Mouse (Mus musculus): ENCODE results near the gene Ccl27a.
"Not testable (repeated sequence)": the region's sequence is repeated elsewhere in the genome, so short reads cannot be mapped to it uniquely, and the experiment has no call there.

The Ccl27a gene

GRCm38 (mm10) chr4:41774002-41774401, at the start of gene Ccl27a:
Gene Ccl27a, minus strand, starts transcription at chr4:41774247.
- DNase-seq, result peak; percentile 91

- not testable (repeated sequence) for DNase-seq
These were observed 9.2 kb upstream of the Ccl27a start for GRCm38 (mm10) chr4:41783197-41783596.

GRCm38 (mm10) chr4:41782711-41783110, 8.7 kb upstream of the Ccl27a start:
- DNase-seq, result not testable (repeated sequence)

DNA sequence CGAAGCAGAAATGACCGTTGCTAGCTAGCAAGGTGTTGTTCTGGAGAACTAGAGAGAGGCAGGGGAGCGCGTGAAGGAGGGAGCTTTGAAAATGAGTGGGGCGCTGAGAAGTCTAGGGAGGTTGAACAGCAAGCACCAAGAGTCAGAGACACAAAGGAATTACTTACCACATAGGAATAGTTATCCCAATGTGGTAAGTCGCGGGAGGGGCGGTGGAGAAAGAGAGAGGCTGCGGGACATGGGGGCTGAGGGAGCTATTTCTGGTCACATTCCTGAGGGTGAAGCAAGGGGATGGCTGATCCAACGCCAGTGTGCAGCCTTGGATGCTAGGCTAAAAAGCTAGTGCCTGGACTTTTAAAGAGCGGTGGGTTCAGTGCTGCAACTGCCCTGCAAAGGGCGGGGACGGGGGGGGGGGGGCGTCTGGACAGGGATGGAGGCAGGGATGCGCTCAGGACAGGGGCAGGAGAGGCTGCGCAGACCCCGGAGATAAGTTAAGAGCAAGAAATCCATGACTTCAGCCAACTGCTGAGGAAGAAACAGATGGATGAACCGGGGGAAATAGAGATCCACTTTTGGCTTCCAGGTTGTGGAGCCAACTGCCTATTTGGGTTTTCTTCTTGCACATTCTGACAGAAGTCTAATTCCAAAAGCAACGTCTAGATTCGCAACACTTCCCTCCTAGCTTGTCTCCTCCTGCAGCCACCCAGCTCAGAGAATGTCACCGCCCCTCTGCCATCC, 7.9 kb upstream of the Ccl27a start:
- DNase-seq, result not testable (repeated sequence)

DNA sequence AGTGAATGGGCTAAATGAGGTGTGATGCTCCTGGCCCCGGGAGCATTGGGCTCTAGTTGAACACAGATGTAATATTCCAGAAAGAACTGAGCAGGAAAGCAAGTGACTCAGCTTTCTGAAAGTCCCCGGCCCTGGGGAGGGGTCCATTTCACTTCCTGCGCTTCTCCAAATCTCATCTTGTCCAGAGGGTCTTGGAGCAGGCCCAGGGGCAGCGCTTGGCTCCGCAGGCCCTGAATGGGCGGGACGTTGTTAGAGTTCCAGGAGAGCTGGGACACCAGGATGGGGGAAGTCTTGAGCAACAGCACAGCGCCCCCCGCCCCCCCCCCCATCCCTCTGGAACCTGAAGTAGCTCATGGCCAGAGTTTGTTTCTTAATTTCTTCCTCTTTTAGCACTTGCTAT, 7.2 kb upstream of the Ccl27a start:
- not testable (repeated sequence) for DNase-seq

GRCm38 (mm10) chr4:41775840-41776239, 1.8 kb upstream of the Ccl27a start:
- DNase-seq, result not testable (repeated sequence)

DNA sequence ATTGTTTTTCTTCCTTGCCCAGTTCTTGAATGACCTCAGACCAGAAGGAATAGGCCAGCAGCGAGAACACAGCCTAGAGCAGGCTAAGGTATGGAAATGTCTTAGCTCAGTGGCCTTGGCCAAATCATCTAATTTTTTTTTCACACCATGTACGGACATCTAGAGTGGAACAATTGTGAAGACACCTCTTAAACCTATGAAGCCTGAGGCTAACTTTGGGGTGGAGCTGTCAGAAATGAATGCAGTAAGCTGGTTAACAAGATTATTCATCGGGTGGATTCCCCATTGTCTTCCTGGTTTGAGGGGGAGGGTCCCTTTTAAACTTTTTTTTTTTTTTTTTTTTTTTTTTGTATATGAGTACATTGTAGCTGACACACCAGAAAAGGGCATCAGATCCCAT, 459 bp upstream of the Ccl27a start:
- DNase-seq, result not testable (repeated sequence)

DNA sequence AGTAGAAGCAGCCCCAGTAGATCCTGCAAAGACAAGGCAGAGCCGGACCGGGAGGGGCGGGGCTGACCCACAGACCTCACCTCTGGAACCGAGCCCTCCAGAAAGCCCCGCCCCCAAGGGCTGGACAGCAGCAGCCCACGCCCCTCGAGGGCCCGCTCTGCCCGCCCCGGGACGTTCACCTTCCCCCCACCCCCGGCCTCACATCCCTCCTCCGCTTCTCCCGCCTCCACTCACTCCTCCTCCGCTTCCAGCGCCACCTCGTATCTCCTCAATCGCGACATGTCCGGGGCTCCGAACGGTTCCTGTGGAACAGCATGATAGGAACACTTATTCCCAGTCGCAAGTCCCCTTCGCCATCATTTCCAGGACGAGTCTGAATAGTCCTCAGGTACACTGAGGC, 545 bp downstream of the Ccl27a start:
- DNase-seq, result peak; percentile 88

GRCm38 (mm10) chr4:41772946-41773345, 1.1 kb downstream of the Ccl27a start:
- peak; percentile 23 for DNase-seq

DNA sequence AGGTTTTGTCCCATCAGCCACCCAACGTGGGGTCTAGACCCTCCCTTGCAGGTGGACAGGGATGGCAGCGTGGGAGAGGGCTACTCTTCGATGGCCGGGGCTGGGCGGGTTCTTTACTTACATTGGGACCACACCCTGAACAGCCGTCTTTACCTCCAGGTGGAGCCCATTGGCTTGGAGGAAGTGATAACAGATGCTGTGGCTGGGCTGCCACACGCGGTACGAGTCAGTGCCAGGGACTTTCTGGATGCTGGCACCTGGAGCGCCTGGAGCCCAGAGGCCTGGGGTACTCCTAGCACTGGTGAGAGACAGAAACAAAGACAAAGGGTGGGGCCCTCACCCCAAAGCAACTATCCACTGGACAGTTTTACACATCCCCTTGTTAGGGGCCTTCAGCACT, 6.7 kb downstream of the Ccl27a start:
- DNase-seq, result not testable (repeated sequence)

GRCm38 (mm10) chr4:41763176-41763575, 10.9 kb downstream of the Ccl27a start:
- DNase-seq, result not testable (repeated sequence)

GRCm38 (mm10) chr4:41762688-41763114, 11.3 kb downstream of the Ccl27a start:
- DNase-seq, result peak; percentile 39

DNA sequence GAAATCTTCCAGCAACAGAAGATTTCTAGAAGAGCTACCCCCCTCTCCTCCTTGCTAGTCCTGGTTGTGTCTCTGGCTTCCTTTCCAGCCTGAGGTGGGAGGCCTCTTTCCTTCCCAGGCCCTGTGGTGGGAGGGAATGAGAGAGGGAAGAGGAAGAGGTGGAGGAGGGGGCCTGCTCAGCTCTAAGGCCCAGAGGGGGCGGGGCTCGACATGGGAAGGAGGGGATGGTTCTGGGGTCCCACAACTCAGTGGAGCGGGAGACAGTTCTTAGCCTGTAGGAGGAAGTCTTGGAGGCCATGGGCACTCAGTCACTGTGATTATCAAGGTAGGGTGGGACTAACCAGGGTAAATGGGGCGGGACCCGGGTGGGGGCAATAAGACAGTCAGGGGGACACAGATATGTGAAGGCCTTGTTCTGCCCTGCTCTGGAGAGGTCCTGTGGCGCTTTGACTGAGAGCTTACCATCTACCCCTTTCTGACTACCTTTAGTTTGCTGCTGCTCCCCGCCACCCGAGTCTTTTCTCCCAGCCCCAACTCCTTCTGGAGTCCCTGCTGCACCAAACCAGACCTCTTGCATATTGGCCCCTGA, 11.9 kb downstream of the Ccl27a start:
- DNase-seq, result no peak

DNA sequence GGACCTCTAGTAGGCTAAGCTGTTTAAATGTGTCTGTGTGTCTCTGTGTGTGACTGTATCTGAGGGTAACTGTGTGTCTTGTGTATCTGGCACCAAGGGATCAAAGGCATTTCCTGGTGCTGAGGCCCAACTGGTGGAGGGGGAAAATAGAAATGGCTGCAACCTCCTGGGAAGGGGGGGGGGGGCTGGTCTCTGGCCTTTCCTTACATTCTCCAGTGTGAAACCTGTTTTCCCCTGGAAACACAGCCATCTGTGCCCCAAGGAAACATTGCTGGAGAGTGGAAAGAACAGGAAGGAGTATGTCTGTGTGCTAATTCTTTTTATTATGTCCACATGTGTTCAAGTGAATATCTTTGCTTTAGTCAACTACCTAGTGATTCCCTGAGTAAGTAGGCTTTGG, 12.4 kb downstream of the Ccl27a start:
- no peak for DNase-seq

GRCm38 (mm10) chr4:41760911-41761310, 13.1 kb downstream of the Ccl27a start:
- no peak for DNase-seq

GRCm38 (mm10) chr4:41760288-41760721, 13.7 kb downstream of the Ccl27a start:
- DNase-seq, result peak; percentile 94

GRCm38 (mm10) chr4:41759656-41760287, 14.3 kb downstream of the Ccl27a start:
- DNase-seq, result no peak

DNA sequence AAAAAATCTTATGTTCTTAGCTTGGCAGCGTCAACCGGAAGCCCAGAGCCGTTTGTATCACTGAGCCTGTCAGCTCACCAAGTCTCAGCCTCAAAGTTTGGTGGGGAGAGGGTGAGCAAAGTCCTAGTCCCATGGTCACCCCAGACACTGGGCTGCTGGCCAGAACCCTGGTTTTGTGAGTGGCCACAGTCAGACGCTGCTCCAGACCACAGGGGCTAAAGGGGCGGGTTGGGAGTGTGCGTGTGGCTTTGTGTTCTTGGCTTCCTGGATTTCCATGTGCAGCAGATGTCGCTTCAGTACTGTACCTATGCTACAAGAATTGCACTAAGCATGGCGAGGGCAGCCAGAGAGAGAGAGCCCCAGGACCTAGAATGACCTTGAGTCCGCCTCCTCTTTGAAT, 14.8 kb downstream of the Ccl27a start:
- peak; percentile 74 for DNase-seq

GRCm38 (mm10) chr4:41758701-41759100, 15.3 kb downstream of the Ccl27a start:
- no peak for DNase-seq

GRCm38 (mm10) chr4:41758021-41758420, 16.0 kb downstream of the Ccl27a start:
- DNase-seq, result peak; percentile 61

- peak; percentile 61 for DNase-seq
These were observed 16.7 kb downstream of the Ccl27a start for GRCm38 (mm10) chr4:41757321-41757720.

- peak; percentile 34 for DNase-seq
These were observed 17.6 kb downstream of the Ccl27a start for GRCm38 (mm10) chr4:41756440-41756839.

GRCm38 (mm10) chr4:41755338-41756305, 18.4 kb downstream of the Ccl27a start, which contains the start of gene Sigmar1:
Gene Sigmar1, minus strand, starts transcription at chr4:41756157.
- peak; percentile 94 for DNase-seq

All from kidney, adult 18-20 months (tissue).